Mouse (Mus musculus) thymus, adult 2 months (tissue): ENCODE results near the gene Plekha5.

Source experiments
- CTCF ChIP-seq: fragments of 200-500 bp; IDR thresholded peaks from 2 replicates; pipeline ENCODE4 v1.5.1; 2012; ENCODE audit warnings: mild to moderate bottlenecking, control low read depth, low read length, moderate library complexity, borderline replicate concordance; ENCODE audit not compliant: control insufficient read depth, poor library complexity, insufficient read depth; ENCODE audit errors: extremely low read depth
- POLR2A ChIP-seq: fragments of 200-500 bp; IDR thresholded peaks from 2 replicates; pipeline ENCODE4 v1.6.1; 2012; ENCODE audit warnings: mild to moderate bottlenecking, low read length, control low read depth, moderate library complexity; ENCODE audit not compliant: control insufficient read depth, poor library complexity, insufficient read depth; ENCODE audit errors: extremely low read depth

DNA sequence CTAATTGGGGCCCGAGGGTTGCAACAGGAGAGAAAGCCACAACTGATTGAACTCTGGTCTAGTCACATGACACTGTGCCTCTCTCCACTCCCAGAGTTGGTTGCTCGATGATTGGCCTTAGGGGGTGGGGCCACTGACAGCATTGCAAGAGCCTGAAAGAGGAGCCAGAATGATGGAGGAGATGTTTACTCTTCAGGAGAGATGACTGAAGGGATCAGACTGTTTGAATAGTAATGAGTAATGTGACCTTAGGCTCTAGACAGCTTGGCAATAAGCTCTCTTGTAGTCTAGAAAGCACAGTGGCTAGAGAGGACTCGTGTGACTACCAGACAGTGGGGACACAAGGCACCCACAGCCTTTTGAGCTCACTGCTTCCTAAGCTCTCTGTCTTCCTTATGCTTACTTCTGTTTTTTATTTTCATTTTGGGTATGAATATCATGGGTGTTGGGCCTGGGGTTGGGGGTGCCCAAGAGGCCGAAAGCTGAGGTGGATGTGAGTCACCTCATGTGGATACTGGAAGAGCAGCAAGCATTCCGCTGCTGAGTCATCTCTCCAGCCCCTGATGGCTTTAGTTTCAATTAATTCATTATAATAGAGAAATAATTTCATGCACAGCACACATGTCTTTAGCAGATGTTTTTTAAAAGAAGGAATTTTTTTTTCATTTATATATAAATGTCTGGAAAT lies 124.4 kb downstream of the Plekha5 start:
- TF ChIP-seq POLR2A (no peak), CTCF (no peak)
